Mouse (Mus musculus): ENCODE results near the gene Prlh. TPM values are rescaled to one million over a fixed set of nuclear protein-coding genes. Genes with fewer than 3 reads are reported as not detected.

The Prlh gene
- polyA plus RNA-seq (2012; rRNA removed), result not detected in 2 replicates

GRCm38 (mm10) chr1:90952808-90953207 is at the start of gene Prlh:
TSS of gene Prlh (plus strand) at chr1:90953108.
- no peak for DNase-seq (ENCODE audit: low read depth)

DNA sequence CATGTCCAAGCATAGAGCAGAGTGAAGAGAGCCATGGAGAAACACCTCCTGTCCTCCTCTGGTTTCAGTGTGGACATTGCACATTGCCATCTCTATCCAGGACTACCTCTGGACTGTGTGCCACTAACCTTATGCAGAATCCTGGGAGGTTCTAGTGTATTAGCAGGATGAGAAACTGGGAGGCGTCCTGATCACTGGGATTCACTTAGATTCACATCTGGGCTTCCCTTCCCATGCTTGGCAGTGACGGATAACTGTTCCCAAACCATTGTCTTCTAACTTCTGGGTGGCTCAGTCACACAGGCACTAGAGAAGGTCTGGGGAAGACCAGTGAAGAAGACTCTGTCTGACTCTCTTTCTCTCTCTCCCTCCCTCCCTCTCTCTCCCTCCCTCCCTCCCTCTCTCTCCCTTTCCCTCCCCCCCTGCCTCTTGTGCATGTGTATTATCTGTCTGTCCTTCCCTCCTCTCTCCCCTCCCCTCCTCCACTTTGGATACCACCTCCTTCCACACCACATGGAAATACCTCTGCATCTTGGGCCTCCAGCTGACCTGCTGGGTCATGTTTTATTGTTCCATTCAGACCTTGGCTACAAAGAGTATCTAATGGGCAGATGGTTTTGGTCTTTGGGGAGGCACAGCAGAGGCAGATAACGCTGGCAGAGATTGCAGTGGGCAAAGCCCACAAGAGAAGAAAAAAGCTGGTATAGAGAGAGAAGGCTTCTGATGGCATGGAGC is 49.5 kb upstream of the Prlh start:
- DNase-seq (ENCODE audit: low read depth), result no peak

DNA sequence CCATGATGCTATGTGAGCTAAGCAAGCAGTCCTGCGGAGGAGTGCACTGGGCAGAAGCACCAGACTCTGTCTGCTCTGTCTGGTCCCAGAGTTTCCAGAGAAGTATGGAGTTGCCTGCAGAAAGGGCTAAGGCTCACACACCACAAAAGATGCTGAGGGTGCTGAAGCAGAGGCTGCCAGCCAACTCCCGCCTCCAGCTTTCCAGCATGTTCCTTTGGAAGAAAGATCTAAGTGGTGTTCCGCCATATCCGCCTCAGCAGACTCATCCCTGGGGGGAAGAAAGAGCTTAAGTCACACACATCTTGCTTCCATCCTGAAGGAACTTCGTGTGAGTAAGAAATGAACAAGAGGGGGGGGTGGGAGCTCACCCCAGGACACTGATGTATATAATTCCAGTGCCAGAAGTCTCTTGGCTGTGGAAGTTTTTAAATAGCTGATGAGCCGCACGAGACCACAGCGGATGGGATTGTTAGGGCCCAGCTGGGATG is 48.9 kb upstream of the Prlh start:
- no peak for DNase-seq (ENCODE audit: low read depth)

DNA sequence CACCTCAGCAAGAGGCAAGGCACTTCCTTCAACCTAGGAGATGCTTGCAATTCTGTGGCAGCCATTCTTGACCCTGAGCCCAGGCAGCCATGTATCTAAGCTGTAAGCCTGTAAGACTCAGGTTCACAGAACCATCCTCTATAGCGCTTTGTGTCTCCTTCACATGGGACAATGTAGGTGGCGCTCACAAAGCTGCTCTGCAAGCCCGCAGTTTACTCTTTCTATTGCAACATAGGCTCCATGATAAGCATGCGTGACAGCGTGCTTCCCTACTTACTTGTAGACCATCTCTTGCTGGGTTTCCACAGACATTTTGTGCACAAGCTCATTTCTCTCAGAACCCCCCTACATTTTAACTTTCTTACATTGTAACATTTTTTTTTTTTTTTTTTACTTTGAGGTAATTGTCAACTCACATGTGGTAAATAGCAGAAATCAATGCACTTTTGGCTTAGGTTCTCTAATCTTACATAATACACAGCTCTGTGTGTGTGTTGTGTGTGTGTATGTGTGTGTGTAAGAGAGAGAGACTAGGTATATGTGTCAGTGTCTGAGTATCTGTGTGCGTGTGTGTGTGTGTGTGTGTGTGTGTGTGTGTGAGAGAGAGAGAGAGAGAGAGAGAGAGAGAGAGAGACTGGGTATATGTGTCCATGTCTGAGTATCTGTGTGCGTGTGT is 48.0 kb upstream of the Prlh start:
- DNase-seq (ENCODE audit: low read depth), result no peak

DNA sequence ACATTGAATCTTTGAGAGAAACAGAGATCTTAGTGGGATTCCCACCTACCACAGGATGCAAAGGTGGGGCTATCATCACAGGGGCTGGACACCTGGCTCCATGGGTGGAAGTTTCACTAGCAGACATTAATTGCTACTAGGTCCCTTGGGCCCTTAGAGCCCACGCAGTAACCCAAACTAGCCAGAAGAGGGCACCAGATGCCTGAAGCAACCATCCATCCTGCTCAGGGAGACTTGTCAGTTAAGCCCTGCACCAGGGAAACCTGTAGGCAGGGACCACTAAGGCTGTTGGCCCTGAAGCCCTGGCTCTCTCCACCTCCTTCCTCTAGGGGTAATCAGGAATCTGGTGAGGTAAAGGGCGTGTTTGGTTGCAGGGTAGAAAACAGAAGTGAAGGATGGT is 46.6 kb upstream of the Prlh start:
- no peak for DNase-seq (ENCODE audit: low read depth)

DNA sequence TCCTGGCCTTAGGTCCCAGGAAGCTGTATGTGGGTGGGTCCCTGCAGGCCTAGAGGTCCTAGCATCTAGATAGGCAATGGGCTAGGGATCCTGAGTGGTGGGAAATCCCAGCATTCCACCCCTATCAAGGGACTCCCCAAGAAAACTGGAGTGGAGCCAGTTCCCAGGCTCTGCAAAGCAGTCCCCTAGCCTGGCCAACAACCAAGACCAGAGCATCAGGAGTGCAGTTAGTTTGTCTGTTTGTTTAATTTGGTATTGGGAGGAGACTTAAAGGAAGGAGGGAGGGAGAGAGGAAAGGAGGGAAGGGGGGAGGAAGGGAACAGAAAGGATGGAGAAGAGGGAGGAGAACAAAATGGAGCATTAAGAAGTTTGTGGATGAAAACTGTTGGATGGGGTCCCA is 43.7 kb upstream of the Prlh start:
- no peak for DNase-seq (ENCODE audit: low read depth)

DNA sequence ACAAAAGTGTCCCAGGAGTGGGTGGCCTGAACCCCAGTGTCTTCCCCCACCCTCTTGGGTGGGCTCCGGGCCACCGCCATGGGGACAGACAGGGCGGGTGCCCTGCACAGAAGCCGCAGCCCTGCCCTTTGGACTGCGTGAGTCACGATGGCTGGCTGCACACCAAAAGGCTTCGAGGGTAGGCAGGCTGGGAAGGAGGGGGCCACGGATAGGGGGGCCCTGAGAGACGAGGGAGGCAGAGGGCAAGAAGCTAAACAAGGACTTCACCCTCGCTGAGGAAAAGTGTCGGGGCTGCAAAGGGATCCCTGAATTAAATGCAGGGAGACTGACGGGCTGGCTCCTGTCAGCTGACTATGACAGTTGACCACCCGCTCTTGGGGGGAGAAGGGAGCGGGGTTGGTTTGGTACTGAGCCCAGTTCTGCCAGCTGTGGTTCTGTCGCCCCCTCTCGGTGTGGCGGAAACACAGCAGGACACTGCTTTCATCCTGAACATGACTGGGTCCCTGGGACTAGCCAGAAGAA is 43.2 kb upstream of the Prlh start:
- DNase-seq (ENCODE audit: low read depth), result no peak

GRCm38 (mm10) chr1:90913231-90913630 is 39.7 kb upstream of the Prlh start:
- no peak for DNase-seq (ENCODE audit: low read depth)

DNA sequence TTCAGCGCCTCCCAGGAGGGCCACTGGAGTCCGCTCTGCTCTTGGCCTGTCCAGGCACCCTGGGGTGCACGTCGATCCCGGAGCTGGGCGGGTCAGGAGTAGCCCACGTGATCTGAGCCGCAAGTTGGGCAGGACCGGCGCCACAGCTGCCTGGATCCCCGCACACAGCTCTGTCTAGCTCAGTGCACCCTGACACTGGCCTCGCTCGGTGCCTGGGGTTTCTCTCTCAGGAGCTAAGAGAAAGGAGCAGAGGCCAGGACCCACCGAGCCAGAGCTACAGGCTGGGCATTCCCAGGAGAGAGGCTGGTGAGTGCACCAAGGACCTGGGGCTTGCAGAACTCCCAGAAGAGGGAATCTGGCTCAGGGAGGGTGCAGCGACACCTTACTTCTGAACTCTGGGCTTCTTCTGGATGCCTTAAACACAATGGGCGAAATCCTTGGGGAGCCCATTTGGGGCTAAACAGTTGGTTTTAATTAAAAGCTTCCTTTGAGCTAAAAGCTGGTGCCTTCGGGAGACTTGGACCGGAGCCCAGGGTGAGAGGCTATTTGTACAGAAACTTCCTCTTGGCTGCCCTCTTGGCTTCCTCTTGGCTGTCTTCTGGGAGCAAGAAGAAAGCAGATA is 37.8 kb upstream of the Prlh start, which contains the start of gene Mlph:
TSS of gene Mlph (plus strand) at position 138 of the 622 bp plus-strand sequence.
- no peak for DNase-seq (ENCODE audit: low read depth)

- no peak for DNase-seq (ENCODE audit: low read depth)
Measured at GRCm38 (mm10) chr1:90917509-90917908, 35.4 kb upstream of the Prlh start.

DNA sequence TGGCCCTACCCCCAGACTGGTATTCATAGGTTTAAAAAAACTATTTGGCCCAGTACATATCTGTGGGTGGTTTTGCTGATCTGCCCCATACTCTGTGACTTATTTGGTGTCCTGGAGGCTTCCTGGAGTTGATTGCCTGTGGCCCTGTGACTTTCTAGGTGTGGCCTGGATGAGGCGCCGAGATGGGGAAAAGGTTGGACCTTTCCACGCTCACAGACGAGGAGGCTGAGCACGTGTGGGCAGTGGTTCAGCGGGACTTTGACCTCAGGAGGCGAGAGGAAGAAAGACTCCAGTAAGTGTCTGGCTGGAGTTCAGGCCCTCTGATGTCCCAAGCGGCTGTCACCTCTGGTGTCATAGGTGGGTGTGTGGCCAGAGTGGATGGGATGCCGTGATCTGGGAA is 31.2 kb upstream of the Prlh start:
- no peak for DNase-seq (ENCODE audit: low read depth)

DNA sequence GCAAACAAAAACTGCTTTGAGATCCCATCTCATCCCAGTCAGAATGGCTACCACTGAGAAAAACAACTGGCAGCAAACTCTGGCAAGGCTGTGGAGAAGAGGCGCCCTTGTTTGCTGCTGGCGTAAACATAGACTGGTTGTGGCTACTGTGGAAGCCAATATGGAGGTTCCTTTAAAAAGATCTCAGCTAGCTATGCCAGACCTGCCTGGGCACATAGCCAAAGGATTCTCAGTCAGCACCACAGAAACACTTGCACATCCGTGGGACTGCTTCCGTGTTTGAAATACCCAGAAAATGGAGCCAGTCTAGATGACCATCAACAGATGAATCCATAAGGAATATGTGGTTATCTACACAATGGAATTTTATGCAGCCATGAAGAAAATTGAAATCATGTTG is 26.9 kb upstream of the Prlh start:
- no peak for DNase-seq (ENCODE audit: low read depth)

- peak; percentile 57 for DNase-seq (ENCODE audit: low read depth)
Measured at GRCm38 (mm10) chr1:90927308-90927707, 25.6 kb upstream of the Prlh start.

- no peak for DNase-seq (ENCODE audit: low read depth)
Measured at GRCm38 (mm10) chr1:90927929-90928574, 24.9 kb upstream of the Prlh start.

GRCm38 (mm10) chr1:90928575-90928934 is 24.4 kb upstream of the Prlh start:
- DNase-seq (ENCODE audit: low read depth), result peak; percentile 64

DNA sequence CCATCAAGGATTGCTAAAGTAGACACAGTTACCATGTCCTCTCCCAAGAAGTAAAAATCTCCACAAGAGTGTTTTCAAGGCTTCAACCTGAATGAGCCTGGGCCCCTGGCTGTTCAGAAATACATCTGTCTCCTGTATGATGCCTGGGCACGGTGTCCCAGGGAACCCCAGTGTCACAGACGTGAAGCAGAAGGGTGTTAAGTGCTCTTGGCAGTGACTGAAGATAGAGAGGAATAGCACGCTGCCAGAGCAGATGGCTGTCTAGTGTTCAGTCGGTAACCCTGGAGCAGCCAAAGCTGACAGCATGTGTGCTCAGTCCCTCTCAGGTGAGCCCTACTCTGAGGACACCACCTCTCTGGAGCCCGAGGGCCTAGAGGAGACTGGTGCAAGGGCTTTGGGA is 19.9 kb upstream of the Prlh start:
- DNase-seq (ENCODE audit: low read depth), result no peak

DNA sequence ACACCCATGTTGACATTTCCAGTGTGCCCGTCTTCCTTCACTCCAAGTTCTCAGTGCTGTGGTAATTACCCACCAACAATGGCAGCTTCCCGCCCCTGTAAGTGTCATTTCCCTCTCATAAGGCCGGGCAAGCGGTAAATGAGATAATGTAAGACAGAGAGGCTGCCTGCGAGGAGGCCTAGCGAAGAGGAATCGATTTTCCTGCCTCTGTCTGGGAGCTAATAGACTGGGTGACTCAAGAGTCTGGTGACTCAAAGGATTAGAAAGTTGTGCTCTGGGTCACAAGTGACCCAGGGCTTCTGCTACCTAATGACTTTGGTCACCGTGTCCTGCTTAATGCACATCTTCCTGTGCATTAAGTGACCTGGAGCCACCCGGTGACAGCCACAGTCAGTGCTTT is 15.9 kb upstream of the Prlh start:
- DNase-seq (ENCODE audit: low read depth), result no peak

DNA sequence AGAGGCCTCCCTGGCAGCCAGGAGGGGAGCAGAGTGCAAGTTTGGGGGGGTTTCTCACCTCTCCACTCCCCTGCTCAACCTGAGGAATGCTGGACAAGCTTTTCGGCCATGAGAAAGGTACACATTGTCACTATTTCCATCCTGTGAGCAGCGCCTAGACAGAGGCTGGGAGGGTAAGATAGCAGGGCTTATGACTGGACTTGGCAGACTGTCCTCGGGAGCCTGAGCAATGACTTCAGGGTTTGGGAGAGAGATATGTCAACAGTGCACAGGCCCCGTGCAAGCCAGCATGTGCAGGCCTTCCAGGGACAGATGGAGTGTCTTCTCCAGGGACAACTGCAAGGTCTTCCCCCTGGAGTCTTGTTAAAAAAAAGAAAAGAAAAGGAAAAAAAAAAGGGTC is 12.9 kb upstream of the Prlh start:
- no peak for DNase-seq (ENCODE audit: low read depth)

GRCm38 (mm10) chr1:90945171-90945570 is 7.7 kb upstream of the Prlh start:
- DNase-seq (ENCODE audit: low read depth), result no peak

DNA sequence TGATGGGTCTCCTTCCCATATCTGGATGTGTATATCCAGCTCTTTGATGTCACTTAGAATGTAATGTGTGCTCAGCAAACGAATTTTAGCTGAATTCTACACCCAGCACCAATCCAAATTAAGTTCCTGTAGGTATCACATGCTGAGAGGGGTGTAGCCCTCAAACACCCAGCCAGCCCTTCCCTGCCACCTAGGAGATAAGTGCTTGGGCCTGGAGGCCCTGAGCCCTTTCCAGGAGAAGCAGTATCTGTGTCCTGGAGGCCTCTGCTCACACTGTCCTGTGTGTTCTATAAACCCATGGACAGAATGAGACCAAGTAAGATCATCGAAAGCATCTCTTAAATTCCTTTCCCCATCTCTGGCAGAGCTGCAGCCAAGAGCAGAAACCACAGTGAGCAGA is 5.7 kb upstream of the Prlh start:
- DNase-seq (ENCODE audit: low read depth), result no peak

DNA sequence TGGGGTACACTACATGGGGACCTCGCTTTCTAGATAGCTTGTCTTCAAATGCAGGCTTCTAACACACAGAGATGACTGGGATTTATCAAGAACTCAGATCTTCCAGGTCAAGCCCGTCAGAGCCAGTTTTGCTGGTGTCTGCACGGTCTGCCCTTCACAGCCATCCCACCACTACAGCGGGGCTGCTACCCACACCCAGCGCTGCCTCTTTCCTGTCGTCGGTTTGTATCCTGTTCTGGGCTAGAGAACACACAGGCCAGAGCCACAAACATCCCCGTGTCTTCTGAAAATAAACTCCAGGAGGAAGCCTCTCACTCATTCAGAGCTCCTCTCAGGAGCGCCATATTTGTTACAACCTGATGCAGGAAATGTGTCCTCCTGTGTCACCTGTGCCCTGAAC is 3.6 kb upstream of the Prlh start:
- no peak for DNase-seq (ENCODE audit: low read depth)

- no peak for DNase-seq (ENCODE audit: low read depth)
Measured at GRCm38 (mm10) chr1:90951670-90952069, 1.2 kb upstream of the Prlh start.

All from gonadal fat pad, adult 2 months (tissue).